Mouse (Mus musculus) kidney, embryonic 16.5 days (tissue): ENCODE data around the gene Simc1. TPM values are rescaled to one million over a fixed set of nuclear protein-coding genes. Genes with fewer than 3 reads are reported as not detected.
A peak's percentile ranks its signal among the peaks of the same experiment; 100 is the strongest.
"Not testable (repeated sequence)": the region's sequence is repeated elsewhere in the genome, so short reads cannot be mapped to it uniquely, and the experiment has no call there.

Source experiments
- ATAC-seq: fragments of 200-750 bp; cut with Nextera tagmentation; 2 replicates; pipeline ENCODE4 v1.8.0; 2017; ENCODE audit warnings: moderate TSS enrichment; ENCODE audit not compliant: low FRiP score, low TSS enrichment
- H3K27ac ChIP-seq: fragments of 300-500 bp; sonication (generic); 2 replicates; pipeline ENCODE4 v1.5.1; 2014; ENCODE audit warnings: low read length
- H3K27me3 ChIP-seq: fragments of 300-500 bp; sonication (generic); 2 replicates; pipeline ENCODE4 v1.6.1; 2014; ENCODE audit warnings: low read length, control low read depth, mixed read lengths; ENCODE audit not compliant: insufficient read depth
- H3K36me3 ChIP-seq: fragments of 300-500 bp; sonication (generic); 2 replicates; pipeline ENCODE4 v1.6.1; 2014; ENCODE audit warnings: low read length, control low read depth, mixed read lengths; ENCODE audit not compliant: insufficient read depth
- H3K4me1 ChIP-seq: fragments of 300-500 bp; sonication (generic); 2 replicates; pipeline ENCODE4 v1.6.1; 2014; ENCODE audit warnings: low read length, control low read depth, mixed read lengths; ENCODE audit not compliant: insufficient read depth
- H3K4me2 ChIP-seq: fragments of 300-500 bp; sonication (generic); replicated peaks from 2 replicates; pipeline ENCODE4 v1.6.1; 2014; ENCODE audit warnings: low read depth, low read length
- H3K4me3 ChIP-seq: fragments of 300-500 bp; sonication (generic); 2 replicates; pipeline ENCODE4 v1.5.1; 2014; ENCODE audit warnings: mild to moderate bottlenecking, low read length
- H3K9ac ChIP-seq: fragments of 300-500 bp; sonication (generic); replicated peaks from 2 replicates; pipeline ENCODE4 v1.6.1; 2014; ENCODE audit warnings: low read length
- H3K9me3 ChIP-seq: fragments of 300-500 bp; sonication (generic); 2 replicates; pipeline ENCODE4 v1.6.1; 2016; ENCODE audit warnings: low read length, control low read depth
- WGBS: fragments of 180-500 bp; shearing (Covaris S2); extraction: QIAGEN DNeasy Blood & Tissue Kit; methylation state at CpG from one replicate; pipeline ENCODE4 v1.1.7; 2014; 5-methylcytosine and 5-hydroxymethylcytosine counted together
- polyA plus RNA-seq: library from polyadenylated mRNA; unstranded; fragments of >200 nt; fragmentation: Nextera tagmentation; extraction: Ambion mirVana; gene quantifications from 2 replicates; pipeline ENCODE4 v1.2.1, GENCODE M21; 2015

Simc1 gene
- polyA plus RNA-seq, 1 experiment from 2014 or later: 11.0 TPM

GRCm38 (mm10) chr13:54481498-54481897, 22.1 kb upstream of the Simc1 start:
- WGBS: 70% methylated on average over 14 of the region's 14 CpGs
- Histone ChIP-seq H3K9ac (no peak overlapping the region), H3K4me2 (peak overlapping the region; percentile 18), H3K4me1 (no peaks in the 10 kb centered on the region), H3K27me3 (no peaks in the 10 kb centered on the region), H3K9me3 (no peaks in the 10 kb centered on the region), H3K4me3 (no peak overlapping the region), H3K27ac (no peak overlapping the region), H3K36me3 (no peaks in the 10 kb centered on the region)
- peak; percentile 42; the same call in 1 of the 2 replicates for ATAC-seq

- H3K36me3 ChIP-seq: no peaks in the 10 kb centered on the region
- no peak overlapping the region for H3K4me3 ChIP-seq
- H3K27ac ChIP-seq: no peak overlapping the region
- no peak overlapping the region for H3K4me2 ChIP-seq
- ATAC-seq: no peak
- H3K4me1 ChIP-seq: no peaks in the 10 kb centered on the region
- 69% methylated on average over 5 of the region's 5 CpGs for WGBS
- H3K9me3 ChIP-seq: no peaks in the 10 kb centered on the region
- H3K9ac ChIP-seq: no peak overlapping the region
- no peaks in the 10 kb centered on the region for H3K27me3 ChIP-seq
Observed at GRCm38 (mm10) chr13:54490411-54490810, 13.2 kb upstream of the Simc1 start.

- Histone ChIP-seq H3K9ac (no peak overlapping the region), H3K4me1 (no peaks in the 10 kb centered on the region), H3K27me3 (no peaks in the 10 kb centered on the region), H3K4me3 (no peak overlapping the region), H3K4me2 (no peak overlapping the region), H3K9me3 (no peaks in the 10 kb centered on the region), H3K36me3 (no peaks in the 10 kb centered on the region), H3K27ac (no peak overlapping the region)
- WGBS: 87% methylated on average over 6 of the region's 6 CpGs
- no peak for ATAC-seq
Observed at GRCm38 (mm10) chr13:54491381-54491780, 12.2 kb upstream of the Simc1 start.

- 96% methylated on average over 7 of the region's 7 CpGs for WGBS
Observed at GRCm38 (mm10) chr13:54499551-54499950, 4.0 kb upstream of the Simc1 start.

GRCm38 (mm10) chr13:54501352-54501751, 2.2 kb upstream of the Simc1 start:
- no peak overlapping the region for H3K4me3 ChIP-seq
- H3K27ac ChIP-seq: no peak overlapping the region
- 47% methylated on average over 2 of the region's 2 CpGs for WGBS
- no peak overlapping the region for H3K9ac ChIP-seq
- H3K4me1 ChIP-seq: peaks cover 11% of the 10 kb centered on the region
- H3K36me3 ChIP-seq: no peaks in the 10 kb centered on the region
- H3K27me3 ChIP-seq: no peaks in the 10 kb centered on the region
- H3K9me3 ChIP-seq: no peaks in the 10 kb centered on the region
- ATAC-seq: no peak
- H3K4me2 ChIP-seq: no peak overlapping the region

More at GRCm38 (mm10) chr13:54499551-54499950, 4.0 kb upstream of the Simc1 start:
- not testable (repeated sequence) for H3K9me3 ChIP-seq, H3K9ac ChIP-seq, H3K4me1 ChIP-seq, H3K27ac ChIP-seq, H3K36me3 ChIP-seq, H3K4me3 ChIP-seq, ATAC-seq, H3K4me2 ChIP-seq, H3K27me3 ChIP-seq

- Histone ChIP-seq H3K4me3 (no peak overlapping the region), H3K27me3 (no peaks in the 10 kb centered on the region), H3K27ac (no peak overlapping the region), H3K9me3 (no peaks in the 10 kb centered on the region; the same call in 1 of the 2 replicates), H3K36me3 (no peaks in the 10 kb centered on the region), H3K9ac (no peak overlapping the region), H3K4me1 (peaks cover 11% of the 10 kb centered on the region), H3K4me2 (no peak overlapping the region)
- whole genome bisulfite sequencing: 50% methylated on average over 3 of the region's 3 CpGs
- no peak for ATAC-seq
Observed at GRCm38 (mm10) chr13:54501957-54502690, 1.5 kb upstream of the Simc1 start.

GRCm38 (mm10) chr13:54503278-54503603, 338 bp upstream of the Simc1 start:
- peak; percentile 82 for ATAC-seq
- H3K27ac ChIP-seq: no peak overlapping the region
- WGBS: 1% methylated on average over 14 of the region's 14 CpGs

GRCm38 (mm10) chr13:54504611-54505260, 1.2 kb downstream of the Simc1 start:
- Histone ChIP-seq H3K9me3 (no peaks in the 10 kb centered on the region; the same call in 1 of the 2 replicates), H3K9ac (peak overlapping the region; percentile 88), H3K4me3 (peak overlapping the region; percentile 76), H3K4me1 (peaks cover 11% of the 10 kb centered on the region), H3K36me3 (no peaks in the 10 kb centered on the region), H3K4me2 (peak overlapping the region; percentile 92), H3K27me3 (no peaks in the 10 kb centered on the region), H3K27ac (peak overlapping the region; percentile 83; the same call in 1 of the 2 replicates)
- WGBS: 22% methylated on average over 7 of the region's 7 CpGs
- no peak for ATAC-seq

More at GRCm38 (mm10) chr13:54503278-54503603, 338 bp upstream of the Simc1 start:
- no peaks in the 10 kb centered on the region; the same call in 1 of the 2 replicates for H3K9me3 ChIP-seq
- no peaks in the 10 kb centered on the region for H3K27me3 ChIP-seq
- peak overlapping the region; percentile 88 for H3K9ac ChIP-seq
- H3K4me2 ChIP-seq: peak overlapping the region; percentile 92
- peaks cover 11% of the 10 kb centered on the region for H3K4me1 ChIP-seq
- H3K36me3 ChIP-seq: no peaks in the 10 kb centered on the region
- H3K4me3 ChIP-seq: peak overlapping the region; percentile 76

GRCm38 (mm10) chr13:54505920-54506319, 2.3 kb downstream of the Simc1 start:
- no peak for ATAC-seq
- no peak overlapping the region for H3K4me2 ChIP-seq
- 96% methylated on average over 1 of the region's 1 CpGs for WGBS
- H3K9me3 ChIP-seq: no peaks in the 10 kb centered on the region; the same call in 1 of the 2 replicates
- no peak overlapping the region for H3K27ac ChIP-seq
- H3K36me3 ChIP-seq: no peaks in the 10 kb centered on the region
- H3K4me3 ChIP-seq: no peak overlapping the region
- peaks cover 11% of the 10 kb centered on the region for H3K4me1 ChIP-seq
- H3K9ac ChIP-seq: no peak overlapping the region
- H3K27me3 ChIP-seq: no peaks in the 10 kb centered on the region

GRCm38 (mm10) chr13:54520221-54520620, 16.6 kb downstream of the Simc1 start:
- no peaks in the 10 kb centered on the region for H3K4me1 ChIP-seq
- H3K4me2 ChIP-seq: no peak overlapping the region
- H3K9ac ChIP-seq: no peak overlapping the region
- no peak overlapping the region for H3K27ac ChIP-seq
- 92% methylated on average over 4 of the region's 4 CpGs for WGBS
- no peaks in the 10 kb centered on the region for H3K27me3 ChIP-seq
- H3K9me3 ChIP-seq: peaks cover 4% of the 10 kb centered on the region; the same call in 1 of the 2 replicates
- H3K4me3 ChIP-seq: no peak overlapping the region
- ATAC-seq: no peak
- peaks cover 20% of the 10 kb centered on the region for H3K36me3 ChIP-seq
